Mouse (Mus musculus): Measurements from ENCODE around the gene Mipol1.
"Not testable (repeated sequence)": the region's sequence is repeated elsewhere in the genome, so short reads cannot be mapped to it uniquely, and the experiment has no call there.

Mipol1 gene

DNA sequence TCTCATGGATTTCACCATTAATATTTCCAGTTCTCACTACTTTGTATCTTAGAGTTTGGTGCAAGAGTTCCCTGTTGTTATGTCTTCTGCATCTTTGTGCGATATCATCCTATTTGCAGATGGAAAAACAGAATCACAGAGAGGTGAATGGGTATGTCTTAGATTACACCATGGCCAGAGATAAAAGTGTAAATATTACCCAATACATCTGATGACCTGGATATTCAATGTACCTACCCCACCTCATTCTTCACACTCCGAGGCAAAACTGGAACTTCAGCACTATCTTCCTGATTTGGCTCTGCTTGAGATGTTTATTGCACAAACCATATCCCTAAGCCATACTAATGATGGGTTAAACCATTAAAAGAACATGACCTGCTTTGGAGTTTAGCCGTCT lies 198.0 kb downstream of the Mipol1 start:
- DNase-seq (ENCODE audit: low spot score), result no peak

DNA sequence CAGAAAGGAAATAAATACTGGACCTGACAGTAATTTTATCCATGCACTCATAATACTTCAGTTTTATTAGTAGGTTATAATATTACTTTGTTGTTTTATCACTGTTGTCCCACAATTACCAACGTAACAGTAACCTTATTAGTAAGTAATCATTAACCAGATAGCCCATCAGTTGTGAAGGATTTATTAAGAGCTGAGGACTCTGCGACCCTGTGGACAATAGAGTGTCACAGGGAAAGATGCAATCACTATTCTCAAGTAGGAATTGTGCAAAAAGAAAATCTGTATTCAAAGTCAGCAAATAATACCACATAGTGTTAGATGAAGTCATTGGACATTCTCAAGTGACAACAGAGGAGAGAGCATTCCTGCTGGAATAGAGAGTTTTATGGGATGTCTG lies 198.5 kb downstream of the Mipol1 start:
- DNase-seq (ENCODE audit: low spot score), result no peak

DNA sequence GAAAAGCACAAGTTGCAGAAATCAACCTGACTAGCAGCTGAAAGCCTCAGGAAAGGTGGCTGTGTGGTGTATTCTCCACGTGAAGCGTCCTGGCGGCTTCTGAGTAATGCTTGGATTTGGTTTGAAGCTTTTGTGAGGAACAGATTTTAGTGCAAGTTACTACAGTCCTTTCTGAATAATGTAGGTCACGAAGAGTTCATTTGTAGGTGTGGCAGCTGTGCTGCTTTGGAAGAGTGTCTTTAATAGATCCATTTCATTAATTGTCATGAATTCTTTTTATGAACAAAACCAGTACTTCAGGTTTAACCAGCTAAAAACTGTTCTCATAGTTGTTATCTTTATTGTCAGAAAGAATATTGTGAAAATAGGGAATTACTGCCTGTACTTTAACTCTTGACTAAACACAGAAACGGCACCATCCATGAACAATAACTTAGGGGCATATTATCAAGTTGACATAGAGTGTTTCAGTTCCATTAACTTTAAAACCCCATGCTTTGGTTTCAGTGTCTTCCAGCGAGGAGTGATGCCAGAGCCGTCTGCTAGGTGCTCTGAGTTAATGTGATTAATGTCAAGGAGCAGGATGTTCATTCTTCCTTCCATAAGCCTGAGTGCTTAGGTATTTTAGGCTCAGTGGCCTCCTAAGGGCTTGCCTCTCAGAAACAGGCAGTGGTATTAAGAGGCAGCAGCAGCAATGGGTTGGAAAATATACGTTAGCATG lies 206.9 kb downstream of the Mipol1 start:
- not testable (repeated sequence) for DNase-seq (ENCODE audit: low spot score)

DNA sequence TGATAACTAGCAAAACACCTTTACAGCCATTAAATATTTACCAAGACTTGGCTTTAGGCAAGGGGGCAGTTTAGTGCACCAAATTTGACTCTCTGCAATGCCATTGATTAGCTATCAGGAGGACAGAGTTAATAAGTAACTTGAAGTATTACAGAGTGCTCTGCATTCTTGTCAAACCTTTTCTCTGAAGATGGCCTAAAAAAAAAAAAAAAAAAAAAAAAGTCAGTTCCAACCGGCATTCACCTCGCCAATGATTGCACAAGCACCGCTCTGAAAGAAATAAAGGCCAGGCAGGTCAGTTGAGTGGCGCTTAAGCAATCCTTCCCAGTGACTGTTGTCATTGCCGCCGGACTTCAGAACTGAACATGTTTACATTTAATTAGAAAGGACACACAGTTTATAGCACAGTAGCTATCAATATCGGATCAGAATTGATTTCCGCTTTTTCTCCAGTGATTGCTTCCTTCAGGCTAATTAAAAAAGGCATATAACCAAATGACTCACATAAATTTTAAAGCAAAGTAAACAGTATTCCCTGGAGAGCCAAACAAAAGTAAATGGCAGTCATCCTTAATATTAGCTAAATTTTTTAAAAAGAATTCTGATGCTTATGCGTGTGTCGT lies 214.2 kb downstream of the Mipol1 start:
- no peak for DNase-seq (ENCODE audit: low spot score)

DNA sequence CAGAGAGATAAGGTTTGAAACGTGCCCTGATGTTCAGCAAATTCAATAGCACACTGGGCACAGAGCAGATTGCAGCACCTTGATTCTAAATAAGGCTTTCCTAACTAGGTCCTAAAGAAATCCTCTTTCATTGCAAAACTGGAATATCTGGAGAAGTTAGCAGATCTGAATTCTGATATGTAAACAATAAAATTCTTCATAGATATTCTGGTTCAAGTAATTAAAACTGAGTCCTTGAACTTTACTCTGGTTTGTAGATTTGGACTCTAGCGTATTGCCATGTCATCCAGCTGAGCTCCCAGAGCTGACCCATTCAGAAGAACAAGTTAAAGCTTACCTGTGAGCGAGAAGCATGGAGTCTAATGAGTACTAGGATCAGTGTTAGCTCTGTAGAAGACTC lies 217.1 kb downstream of the Mipol1 start:
- no peak for DNase-seq (ENCODE audit: low spot score)

DNA sequence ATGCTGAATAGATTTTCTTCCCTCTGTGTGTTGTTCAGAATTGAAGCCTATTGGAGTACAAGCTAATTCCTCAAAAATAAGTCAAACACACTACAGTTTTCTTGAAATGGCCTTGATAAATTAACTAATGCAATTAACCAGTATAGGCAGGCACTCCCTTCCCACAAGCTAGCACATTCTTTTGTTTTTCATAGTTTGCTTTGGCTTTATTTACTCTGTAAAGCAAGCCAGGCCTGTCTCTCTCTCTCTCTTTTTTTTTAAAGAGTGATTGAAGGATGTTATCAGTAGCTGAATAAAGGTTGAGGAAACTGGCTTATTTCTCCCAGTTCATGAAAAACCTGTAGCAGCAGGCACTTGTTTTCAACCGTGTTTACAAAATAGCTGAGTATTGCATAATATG lies 219.1 kb downstream of the Mipol1 start:
- no peak for DNase-seq (ENCODE audit: low spot score)

DNA sequence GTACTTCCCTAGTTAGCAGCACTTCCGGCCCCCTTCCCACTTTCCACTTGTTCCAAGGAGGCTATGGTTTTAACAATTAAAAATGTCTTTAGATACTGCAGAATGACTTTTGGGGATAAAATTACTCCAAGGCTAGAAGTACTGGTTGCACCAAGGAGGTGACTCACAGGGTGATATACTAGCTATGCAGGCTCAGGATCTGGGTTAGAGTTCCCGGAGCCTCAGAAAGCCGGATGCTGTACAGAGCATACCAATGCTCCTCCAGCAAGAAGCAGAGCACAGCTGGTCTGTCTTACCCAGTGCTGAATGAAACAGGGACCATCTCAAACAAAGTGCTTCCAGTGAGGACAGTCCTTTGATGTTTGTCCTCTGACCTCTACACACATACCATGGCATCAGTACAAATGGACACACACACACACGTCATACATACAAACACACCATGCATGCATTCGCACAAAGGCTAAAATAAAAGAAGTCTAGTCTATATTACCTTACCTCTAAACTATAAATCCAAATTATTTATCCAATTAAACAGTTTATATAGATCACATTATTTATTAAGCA lies 219.9 kb downstream of the Mipol1 start:
- no peak for DNase-seq (ENCODE audit: low spot score)

DNA sequence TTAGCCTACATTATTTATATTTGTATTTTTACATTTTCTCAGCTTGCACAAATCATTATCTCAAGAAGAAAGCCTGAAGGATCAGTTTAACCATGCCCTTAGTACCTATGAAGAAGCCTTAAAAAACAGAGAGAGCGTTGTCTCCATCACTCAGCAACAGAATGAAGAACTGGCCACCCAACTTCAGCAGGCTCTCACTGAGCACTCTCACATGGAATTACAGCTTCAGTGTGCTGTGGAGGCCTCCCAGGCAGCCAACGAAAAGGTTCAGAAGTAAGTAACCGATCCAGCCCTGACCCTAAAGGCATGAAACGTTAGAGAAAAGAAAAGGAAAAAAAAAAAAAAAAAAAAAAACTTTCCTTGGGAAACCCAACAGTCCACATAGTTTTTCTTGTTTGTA lies 226.7 kb downstream of the Mipol1 start:
- no peak for DNase-seq (ENCODE audit: low spot score)

DNA sequence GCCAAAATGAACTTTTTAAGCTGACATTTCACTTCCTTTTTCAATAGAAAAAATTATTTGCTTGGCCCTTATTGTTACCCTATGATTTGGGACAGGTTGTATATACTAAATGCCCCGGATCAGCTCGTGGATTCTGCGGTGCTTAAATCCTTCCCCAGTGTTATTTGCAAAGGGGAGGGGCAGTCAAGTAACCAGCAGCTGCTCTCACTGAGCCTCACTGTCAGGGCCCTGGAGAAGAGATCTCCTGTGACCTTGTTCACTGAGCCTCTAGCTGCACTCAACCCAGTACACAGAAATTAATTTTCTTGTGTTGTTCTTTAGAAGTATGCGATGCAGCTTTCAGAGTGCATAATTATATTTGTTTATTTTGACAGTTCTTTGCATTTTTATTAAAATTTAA lies 227.1 kb downstream of the Mipol1 start:
- no peak for DNase-seq (ENCODE audit: low spot score)

DNA sequence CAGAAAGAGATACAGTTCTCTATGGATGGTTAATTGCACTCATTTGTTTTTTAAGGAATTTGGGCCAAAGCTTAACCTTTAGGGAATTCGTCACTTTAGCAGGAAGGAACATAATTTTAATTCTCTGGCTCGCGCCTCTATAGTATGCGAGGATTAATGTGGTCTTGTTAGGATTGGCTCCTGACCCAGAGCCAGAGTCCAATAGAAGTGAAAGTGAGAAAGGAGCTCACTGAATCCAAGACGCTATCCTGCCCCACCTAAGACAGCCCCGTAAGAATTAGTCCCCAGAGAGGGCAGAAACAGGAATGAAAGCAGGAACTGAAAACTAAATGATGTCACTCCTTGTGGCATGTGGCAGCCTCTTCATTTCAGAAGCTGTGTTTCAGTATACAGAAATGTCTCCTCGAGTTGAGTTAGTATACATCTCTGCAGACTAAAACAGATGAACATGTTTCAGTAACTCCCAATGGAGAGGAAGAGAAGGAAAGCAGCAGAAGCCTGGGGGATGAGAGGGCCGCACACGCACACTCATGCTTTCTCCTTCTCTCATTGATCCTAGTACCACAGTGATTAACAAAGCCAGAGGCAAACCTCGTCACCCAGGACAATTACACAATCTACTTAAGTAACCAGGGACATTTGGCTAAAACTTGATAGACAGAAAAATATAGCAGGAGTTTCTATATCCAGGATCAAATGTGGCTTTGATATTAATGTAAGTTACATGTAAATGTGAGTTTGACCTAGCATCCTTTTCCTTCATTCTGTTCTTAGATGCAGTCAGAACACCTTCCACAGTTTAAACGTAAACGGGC lies 234.5 kb downstream of the Mipol1 start:
- DNase-seq (ENCODE audit: low spot score), result no peak

DNA sequence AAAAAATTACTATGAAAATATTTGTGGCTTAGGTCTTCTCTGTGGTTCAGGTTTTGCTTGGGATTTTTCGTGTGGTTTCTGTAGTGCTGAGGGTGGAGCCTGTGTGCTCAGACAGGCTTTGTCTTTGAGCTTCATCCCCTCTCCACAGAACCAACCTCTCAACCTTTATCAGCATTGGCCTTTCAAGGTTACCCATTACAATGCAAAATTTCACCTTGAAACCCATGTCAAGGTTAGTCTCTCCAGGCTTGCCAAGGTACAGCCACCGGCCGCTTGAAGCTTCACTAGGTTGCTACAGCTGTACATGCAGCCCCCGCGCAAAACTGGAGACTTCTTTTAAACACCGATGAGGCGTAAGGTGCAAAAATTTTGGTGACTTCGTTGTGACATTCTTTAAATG lies 241.6 kb downstream of the Mipol1 start:
- no peak for DNase-seq (ENCODE audit: low spot score)

DNA sequence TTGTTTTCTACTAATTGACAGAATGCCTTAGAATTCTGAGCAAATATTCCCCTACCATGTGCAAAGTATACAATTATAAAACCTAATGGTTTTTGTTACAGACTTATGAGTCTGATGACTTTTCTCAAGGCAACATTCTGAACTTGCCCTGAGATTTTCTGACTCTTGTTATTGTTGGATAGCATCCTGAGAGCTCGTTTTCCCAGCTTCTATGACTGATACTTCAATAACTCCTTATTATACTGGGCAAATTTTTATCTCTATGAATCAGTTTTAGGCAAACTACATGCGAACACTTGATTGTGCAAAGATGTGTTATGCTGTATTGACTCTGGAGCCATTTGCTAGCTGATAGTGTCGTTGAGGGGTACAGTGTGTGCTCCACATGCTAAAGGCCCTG lies 246.6 kb downstream of the Mipol1 start:
- no peak for DNase-seq (ENCODE audit: low spot score)

DNA sequence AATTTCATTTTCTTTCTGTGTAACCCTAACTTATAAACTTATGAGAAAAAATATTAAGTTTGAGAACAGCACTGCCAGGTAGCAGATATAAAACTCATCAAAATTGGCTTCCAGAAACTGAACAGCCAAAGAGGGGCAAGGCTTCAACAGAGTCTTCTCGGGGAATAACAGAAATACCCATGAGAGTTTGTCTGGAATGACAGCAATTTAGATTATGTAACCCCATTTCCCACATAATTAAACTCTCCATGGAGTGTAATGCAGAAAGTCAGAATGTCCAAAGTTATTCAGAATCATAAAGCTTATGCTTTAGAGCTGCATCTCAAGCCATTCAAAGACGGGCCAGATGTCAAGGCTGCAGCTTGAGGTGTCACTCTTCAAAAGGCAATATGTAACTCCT lies 251.6 kb downstream of the Mipol1 start:
- DNase-seq (ENCODE audit: low spot score), result no peak

DNA sequence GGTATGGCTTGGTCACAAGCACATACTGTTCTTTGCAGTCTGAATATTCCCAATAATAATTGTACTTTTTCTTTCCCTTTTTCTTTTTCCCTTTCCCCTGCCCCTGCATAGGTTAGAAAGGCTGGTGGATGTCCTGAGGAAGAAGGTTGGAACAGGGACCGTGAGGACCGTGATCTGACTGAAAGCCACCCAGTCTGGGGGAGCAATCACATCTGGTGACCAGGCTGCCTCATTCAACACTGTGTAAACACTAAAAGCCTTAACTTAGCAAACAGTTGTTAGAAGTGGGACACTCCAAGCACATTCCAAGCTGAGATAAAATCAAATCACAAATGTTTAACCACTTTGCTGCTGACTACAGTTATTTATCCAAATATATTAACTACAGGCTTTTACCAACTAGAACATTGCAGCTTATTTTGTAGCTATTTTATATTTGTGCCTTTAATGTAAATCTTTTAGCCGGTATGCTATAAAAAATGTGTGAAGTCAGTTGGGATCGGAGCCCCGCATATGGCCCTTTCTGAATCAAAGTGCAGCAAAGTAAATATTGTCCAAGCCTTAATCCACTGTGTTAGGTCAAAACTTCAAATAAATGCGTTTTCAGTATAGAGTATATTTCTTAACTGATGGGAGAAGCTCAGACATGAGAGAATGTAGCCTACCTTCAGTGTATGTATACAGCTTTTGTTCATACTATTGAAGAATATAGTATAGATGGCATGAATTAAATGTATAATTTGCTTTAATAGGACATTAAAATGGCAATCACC lies 266.3 kb downstream of the Mipol1 start:
- DNase-seq (ENCODE audit: low spot score), result no peak

DNA sequence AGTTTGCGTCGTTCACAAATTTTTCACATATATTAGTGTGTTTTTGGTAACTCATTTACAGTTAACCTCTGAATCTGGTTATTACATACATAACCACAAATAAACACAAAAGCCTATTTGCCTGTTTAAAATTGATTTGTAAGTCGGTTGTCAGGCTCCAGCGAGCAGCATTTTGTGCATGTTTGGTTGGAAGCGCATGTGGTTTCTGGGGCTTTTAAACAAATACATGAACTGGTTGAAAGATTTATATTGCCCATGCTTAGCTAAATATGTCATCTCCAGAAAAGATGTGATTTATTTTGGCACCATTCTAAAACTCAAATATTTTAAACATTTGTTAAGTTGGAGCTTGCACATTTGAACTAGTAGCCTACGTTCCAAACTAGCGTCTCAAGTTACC lies 270.0 kb downstream of the Mipol1 start:
- DNase-seq (ENCODE audit: low spot score), result no peak

DNA sequence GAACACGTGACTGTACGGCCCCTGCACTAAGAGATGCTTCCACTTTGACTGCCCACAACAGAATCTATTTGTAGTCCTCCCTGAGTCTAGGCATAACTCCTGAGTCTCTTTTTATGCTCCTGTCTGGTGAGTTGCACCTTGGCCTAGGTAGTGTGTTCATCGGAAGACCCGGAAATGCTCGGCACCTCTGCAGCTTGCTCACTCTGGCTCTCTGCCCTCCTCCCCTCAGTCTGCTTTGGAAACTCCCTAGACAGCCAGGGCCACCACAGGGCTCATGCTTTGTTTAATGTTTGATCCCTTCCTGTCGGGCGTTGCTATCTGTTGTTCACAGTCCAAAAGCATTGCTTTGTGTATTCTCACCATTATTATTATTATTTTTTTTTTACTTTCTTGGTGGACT lies 275.1 kb downstream of the Mipol1 start:
- DNase-seq (ENCODE audit: low spot score), result no peak

DNA sequence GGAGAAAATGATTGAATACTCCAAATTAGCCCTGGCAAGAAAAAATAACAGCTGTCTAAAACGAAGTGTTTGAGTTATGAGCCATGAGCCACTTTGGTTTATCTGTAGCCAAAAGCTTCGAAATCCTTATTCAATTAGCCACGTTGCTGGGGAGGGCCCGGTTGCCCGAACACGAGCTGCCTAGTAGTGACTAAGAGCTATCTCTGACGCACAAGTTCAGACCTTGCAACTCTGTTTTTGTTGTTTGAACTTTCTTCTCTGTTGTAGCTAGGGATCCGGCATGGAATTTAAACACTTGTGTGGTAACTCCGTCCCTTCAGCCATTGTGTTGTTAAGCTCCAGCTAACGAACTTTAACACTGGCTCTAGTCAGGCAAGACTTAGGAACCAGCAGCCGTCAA lies 278.7 kb downstream of the Mipol1 start:
- DNase-seq (ENCODE audit: low spot score), result no peak

DNA sequence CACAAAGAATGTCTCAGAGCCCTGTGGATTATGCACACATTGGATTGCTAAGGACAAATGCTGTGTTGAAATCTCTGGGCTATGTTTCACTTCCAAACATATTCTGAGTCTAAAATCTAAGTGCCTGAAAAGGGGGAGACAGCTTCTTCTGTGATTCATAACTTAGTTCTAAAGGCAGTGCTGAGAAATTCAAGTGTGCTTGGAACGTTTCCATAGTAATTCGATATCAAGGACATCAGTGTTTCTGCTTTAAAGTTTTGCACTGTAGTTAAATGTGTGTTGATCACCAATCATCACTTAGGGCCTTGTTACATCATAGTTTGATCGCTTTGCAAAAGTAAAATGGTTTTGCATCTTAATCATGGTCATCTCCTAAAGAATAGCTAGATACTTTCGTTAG lies 279.5 kb downstream of the Mipol1 start:
- DNase-seq (ENCODE audit: low spot score), result no peak

DNA sequence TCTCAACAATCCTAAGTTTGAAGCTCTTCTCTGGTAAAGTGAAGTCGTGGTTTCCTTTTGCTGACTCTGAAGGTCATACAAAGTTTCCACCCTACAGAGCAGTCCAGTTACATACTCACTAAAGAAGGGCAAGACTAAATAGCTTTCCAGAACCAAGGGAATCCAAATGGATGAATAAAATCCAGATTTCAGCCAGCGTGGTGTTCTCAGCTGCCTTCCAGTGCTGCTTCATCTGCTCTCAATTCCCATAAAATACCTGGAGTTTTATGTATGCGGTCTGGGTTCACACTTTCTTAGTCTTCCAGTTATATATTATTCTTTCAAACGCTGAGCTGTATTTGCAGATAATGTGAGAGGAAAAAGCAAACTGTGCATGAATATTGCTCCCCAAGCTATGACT lies 280.9 kb downstream of the Mipol1 start:
- no peak for DNase-seq (ENCODE audit: low spot score)

DNA sequence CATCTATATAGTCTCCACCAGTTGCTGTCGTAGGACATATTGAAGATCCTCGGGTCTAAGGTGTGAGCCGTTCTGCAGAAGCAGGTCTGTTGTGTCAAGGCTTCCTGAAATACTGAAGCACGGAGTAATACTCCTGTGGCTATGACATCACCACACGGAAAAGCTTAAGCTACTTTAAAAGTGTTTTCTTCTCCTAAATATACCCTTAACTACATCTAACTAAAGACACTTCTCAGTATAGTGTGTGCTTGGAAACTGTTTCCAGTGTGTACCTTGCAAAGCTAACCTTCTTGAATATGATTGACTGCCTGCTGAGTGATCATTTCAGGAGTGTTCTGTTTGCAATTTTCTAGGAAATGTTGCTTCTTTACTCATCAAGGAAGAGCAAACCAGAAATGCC lies 281.3 kb downstream of the Mipol1 start:
- DNase-seq (ENCODE audit: low spot score), result no peak

DNA sequence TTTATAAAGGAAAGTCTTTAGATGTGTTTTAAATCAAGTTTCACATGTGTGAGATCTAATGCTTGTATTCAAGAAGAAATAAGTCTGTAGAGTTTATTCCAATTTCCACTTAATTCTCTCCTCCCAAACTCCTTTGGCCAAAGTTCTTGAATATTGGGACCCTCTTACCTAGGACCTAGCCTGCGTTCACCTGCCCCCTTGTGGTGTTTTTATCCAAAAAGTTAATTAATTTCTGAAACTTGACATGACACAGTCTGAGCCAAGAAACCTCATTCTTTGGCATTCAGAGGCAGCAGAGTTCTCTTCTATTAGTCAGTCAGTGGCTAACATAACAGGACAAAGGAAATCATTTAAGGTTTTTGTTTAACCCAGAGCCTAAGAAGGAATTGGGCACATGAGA lies 284.3 kb downstream of the Mipol1 start:
- no peak for DNase-seq (ENCODE audit: low spot score)

DNA sequence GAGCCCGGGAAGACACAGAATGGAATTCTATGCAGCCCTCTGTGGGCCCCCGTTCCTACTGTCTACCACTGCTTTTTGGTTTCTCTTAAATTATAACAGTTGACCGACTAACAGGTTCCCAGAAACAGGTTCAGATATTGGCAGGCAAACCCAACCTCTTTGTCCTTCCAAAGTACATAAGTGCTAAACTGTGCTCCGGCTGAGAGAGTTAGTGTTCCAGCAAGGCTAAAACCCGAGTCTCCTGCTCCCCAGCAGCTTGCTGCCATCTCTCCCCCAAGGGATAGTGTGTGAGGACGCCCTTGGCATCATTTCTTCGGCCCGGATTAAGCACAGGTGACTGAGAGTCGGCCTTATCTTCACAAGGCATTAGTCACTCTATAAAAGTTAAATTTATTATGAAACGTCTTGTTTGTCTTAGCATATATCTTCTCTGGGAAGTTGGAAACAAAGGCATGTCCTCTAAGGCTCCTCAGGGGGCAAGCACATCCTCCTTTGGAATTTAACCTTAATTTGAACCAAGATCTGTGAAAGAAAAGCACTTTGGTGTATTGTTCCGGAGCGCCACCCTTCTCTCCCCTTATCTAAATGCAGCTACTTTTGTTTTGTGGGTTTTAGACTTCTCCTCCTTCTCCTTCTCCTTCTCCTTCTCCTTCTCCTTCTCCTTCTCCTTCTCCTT lies 285.6 kb downstream of the Mipol1 start:
- no peak for DNase-seq (ENCODE audit: low spot score)

All from left cerebral cortex, adult 11 months (tissue).